Mouse (Mus musculus) heart, embryonic 10.5 days (tissue): ENCODE results near the gene Klf12. TPM values are rescaled to one million over a fixed set of nuclear protein-coding genes. Genes with fewer than 3 reads are reported as not detected.

Source experiments
- DNase-seq: peaks from one replicate; pipeline ENCODE4 v3.0.0-alpha.2; 2017; ENCODE audit warnings: low spot score
- H3K27ac ChIP-seq: fragments of 300-500 bp; sonication (generic); 2 replicates; pipeline ENCODE4 v1.5.1; 2016; ENCODE audit warnings: mild to moderate bottlenecking
- H3K27me3 ChIP-seq: fragments of 300-500 bp; sonication (generic); 2 replicates; pipeline ENCODE4 v1.6.1; 2016; ENCODE audit warnings: mild to moderate bottlenecking; ENCODE audit not compliant: poor library complexity, insufficient read depth, severe bottlenecking
- H3K36me3 ChIP-seq: fragments of 300-500 bp; sonication (generic); 2 replicates; pipeline ENCODE4 v1.6.1; 2016; ENCODE audit warnings: mild to moderate bottlenecking, moderate library complexity
- H3K4me1 ChIP-seq: fragments of 300-500 bp; sonication (generic); 2 replicates; pipeline ENCODE4 v1.6.1; 2016; ENCODE audit warnings: mild to moderate bottlenecking
- H3K4me3 ChIP-seq: fragments of 300-500 bp; sonication (generic); 2 replicates; pipeline ENCODE4 v1.5.1; 2016; ENCODE audit warnings: mild to moderate bottlenecking, moderate library complexity
- H3K9me3 ChIP-seq: fragments of 300-500 bp; sonication (generic); 2 replicates; pipeline ENCODE4 v1.6.1; 2016; ENCODE audit warnings: mild to moderate bottlenecking, moderate library complexity
- WGBS: fragments of 180-500 bp; shearing (Covaris S2); methylation state at CpG from one replicate; pipeline ENCODE4 v1.1.7; 2016; 5-methylcytosine and 5-hydroxymethylcytosine counted together
- polyA plus RNA-seq: library from polyadenylated mRNA; unstranded; fragments of >200 nt; fragmentation: Nextera tagmentation; extraction: Ambion mirVana; gene quantifications from 2 replicates; pipeline ENCODE4 v1.2.1, GENCODE M21; 2016

The Klf12 gene
- polyA plus RNA-seq, 1 experiment from 2014 or later = 8.4 TPM

DNA sequence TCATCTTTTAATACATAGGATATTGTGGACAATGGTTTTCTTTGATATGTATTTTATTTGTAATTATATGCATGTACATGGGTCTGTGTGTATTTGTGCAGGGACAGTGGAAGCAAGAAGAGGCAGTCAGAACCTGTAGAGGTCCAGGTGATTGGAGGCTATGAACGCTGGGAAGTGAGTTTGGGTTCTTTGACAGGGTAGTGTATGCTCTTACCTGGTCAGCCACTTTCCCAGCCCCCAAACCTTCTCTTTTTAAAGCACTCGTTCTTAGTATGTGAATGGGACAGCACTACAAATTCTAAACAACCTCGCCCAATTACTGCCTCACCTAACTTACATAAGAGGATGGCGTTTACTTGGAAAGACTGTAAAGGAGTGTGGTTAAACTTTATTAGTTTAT lies 231.0 kb downstream of the Klf12 start:
- 82% methylated on average over 4 of the region's 4 CpGs for WGBS
- Histone ChIP-seq H3K4me1 (no peaks in the 10 kb centered on the region), H3K4me3 (no peak overlapping the region), H3K9me3 (no peaks in the 10 kb centered on the region), H3K27me3 (no peaks in the 10 kb centered on the region), H3K27ac (no peak overlapping the region), H3K36me3 (no peaks in the 10 kb centered on the region)
- DNase-seq = no peak

- Histone ChIP-seq H3K9me3 (no peaks in the 10 kb centered on the region), H3K4me3 (no peak overlapping the region), H3K36me3 (no peaks in the 10 kb centered on the region), H3K4me1 (no peaks in the 10 kb centered on the region), H3K27me3 (no peaks in the 10 kb centered on the region), H3K27ac (no peak overlapping the region)
- no peak for DNase-seq
- WGBS = 79% methylated on average over 2 of the region's 2 CpGs
Measured at GRCm38 (mm10) chr14:100052876-100053275, 231.6 kb downstream of the Klf12 start.

DNA sequence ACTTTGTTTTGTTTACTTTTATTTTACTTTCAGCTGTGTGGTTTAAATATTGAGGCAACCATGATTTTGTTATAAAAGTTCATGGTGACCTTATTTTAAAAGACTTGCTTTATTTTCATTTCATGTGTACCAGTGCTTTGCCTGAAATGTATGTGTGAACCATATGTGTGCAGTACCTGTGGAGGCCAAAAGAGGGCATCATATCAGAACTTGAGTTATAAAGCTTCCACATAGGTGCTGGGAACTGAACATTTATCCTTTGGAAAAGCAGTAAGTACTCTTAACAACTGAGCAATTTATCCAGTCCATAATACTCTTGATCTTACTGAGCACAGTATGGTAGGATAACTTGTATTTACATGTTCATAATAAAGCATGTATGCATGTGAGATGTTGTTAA lies 239.0 kb downstream of the Klf12 start:
- Histone ChIP-seq H3K27ac (no peak overlapping the region), H3K27me3 (no peaks in the 10 kb centered on the region), H3K4me1 (no peaks in the 10 kb centered on the region), H3K9me3 (no peaks in the 10 kb centered on the region), H3K4me3 (no peak overlapping the region), H3K36me3 (no peaks in the 10 kb centered on the region; the same call in 1 of the 2 replicates)
- DNase-seq = no peak

DNA sequence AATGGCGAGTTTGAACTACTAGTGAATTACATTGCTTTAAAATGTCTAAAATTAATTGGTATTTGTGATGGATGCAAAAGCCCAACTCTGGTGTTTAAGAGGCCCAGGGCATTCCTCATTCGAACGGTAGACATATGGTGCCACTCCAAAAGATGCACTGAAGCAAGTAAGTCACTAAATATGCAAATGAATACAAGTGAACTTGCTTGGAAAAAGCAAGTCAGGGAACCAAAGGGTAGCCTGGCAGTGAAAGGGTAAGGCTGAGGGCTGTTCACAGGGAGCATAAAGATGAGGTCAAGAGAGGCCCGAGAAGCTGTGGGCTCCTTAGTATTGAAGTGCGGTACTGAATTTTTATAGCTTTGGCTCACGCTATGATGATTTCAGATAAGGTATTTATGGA lies 242.7 kb downstream of the Klf12 start:
- Histone ChIP-seq H3K36me3 (no peaks in the 10 kb centered on the region; the same call in 1 of the 2 replicates), H3K4me3 (no peak overlapping the region)
- 90% methylated on average over 6 of the region's 6 CpGs for WGBS

GRCm38 (mm10) chr14:100026671-100027070 lies 257.8 kb downstream of the Klf12 start:
- Histone ChIP-seq H3K4me3 (no peak overlapping the region), H3K36me3 (peaks cover 7% of the 10 kb centered on the region; the same call in 1 of the 2 replicates), H3K4me1 (no peaks in the 10 kb centered on the region), H3K9me3 (no peaks in the 10 kb centered on the region), H3K27me3 (no peaks in the 10 kb centered on the region), H3K27ac (no peak overlapping the region)
- 86% methylated on average over 6 of the region's 6 CpGs for WGBS
- no peak for DNase-seq

More for the DNA sequence above, 242.7 kb downstream of the Klf12 start:
- no peak for DNase-seq
- no peaks in the 10 kb centered on the region for H3K9me3 ChIP-seq
- H3K27me3 ChIP-seq = no peaks in the 10 kb centered on the region
- H3K4me1 ChIP-seq = no peaks in the 10 kb centered on the region
- no peak overlapping the region for H3K27ac ChIP-seq

GRCm38 (mm10) chr14:100017219-100017618 lies 267.3 kb downstream of the Klf12 start:
- no peaks in the 10 kb centered on the region for H3K4me1 ChIP-seq
- no peaks in the 10 kb centered on the region for H3K27me3 ChIP-seq
- H3K36me3 ChIP-seq = peaks cover 4% of the 10 kb centered on the region; the same call in 1 of the 2 replicates
- DNase-seq = no peak
- H3K9me3 ChIP-seq = no peaks in the 10 kb centered on the region
- no peak overlapping the region for H3K27ac ChIP-seq
- WGBS = 85% methylated on average over 2 of the region's 2 CpGs
- no peak overlapping the region for H3K4me3 ChIP-seq

DNA sequence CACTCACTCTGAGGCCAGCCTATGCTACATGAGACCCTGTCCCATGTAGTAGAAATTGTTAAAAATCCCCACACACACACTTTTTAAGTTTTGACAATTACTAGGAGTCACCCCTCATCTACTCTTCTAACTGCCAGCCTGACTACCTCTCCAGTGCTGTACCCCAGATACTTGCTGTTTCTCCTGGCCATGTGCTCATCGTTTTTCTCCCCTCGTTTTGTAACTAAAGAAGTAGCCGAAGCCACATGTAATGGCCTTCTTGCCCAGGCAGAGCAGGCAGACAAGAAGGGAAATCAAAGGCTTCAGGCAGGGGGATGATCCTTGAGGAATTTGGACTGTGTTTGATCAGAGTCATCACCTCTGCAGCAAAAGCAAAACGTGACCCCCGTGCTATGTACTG lies 274.0 kb downstream of the Klf12 start:
- 52% methylated on average over 5 of the region's 5 CpGs for WGBS
- H3K4me1 ChIP-seq = no peaks in the 10 kb centered on the region
- H3K36me3 ChIP-seq = no peaks in the 10 kb centered on the region

DNA sequence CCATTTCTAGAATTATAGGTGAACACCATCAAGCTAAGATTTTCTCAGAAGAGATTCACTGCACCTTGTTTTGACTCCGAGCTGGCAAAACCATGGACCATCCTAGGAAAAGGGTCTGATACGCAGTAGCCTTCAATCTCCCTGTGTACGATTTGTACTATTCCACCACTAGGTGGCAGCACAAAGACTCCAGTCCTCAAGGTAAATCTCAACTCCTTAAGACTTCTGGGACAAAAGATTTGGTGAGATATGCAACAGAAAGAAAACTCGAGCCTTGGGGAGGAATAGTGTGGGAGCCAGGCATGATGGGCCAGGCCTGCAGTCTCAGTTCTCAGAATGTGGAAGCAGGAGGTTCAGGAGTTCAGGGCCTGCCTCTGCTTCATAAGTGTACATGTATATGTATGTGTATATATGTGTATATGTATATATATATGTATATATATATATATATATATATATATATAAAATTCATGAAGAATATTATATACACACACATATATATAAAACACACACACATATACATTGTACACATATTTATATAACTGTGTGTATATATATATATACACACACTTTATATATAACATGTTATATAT lies 274.6 kb downstream of the Klf12 start:
- WGBS = 56% methylated on average over 4 of the region's 4 CpGs
- no peaks in the 10 kb centered on the region for H3K9me3 ChIP-seq
- H3K4me1 ChIP-seq = no peaks in the 10 kb centered on the region
- DNase-seq = no peak
- H3K36me3 ChIP-seq = no peaks in the 10 kb centered on the region
- H3K27me3 ChIP-seq = no peaks in the 10 kb centered on the region
- no peak overlapping the region for H3K27ac ChIP-seq
- H3K4me3 ChIP-seq = no peak overlapping the region

More for the DNA sequence above, 274.0 kb downstream of the Klf12 start:
- no peak overlapping the region for H3K27ac ChIP-seq
- no peaks in the 10 kb centered on the region for H3K27me3 ChIP-seq
- no peak overlapping the region for H3K4me3 ChIP-seq
- no peaks in the 10 kb centered on the region for H3K9me3 ChIP-seq
- DNase-seq = no peak

GRCm38 (mm10) chr14:99983510-99983909 lies 301.0 kb downstream of the Klf12 start:
- Histone ChIP-seq H3K4me3 (no peak overlapping the region), H3K4me1 (no peaks in the 10 kb centered on the region), H3K27me3 (no peaks in the 10 kb centered on the region), H3K36me3 (no peaks in the 10 kb centered on the region), H3K27ac (no peak overlapping the region), H3K9me3 (no peaks in the 10 kb centered on the region)
- no peak for DNase-seq
- WGBS = 71% methylated on average over 7 of the region's 7 CpGs

DNA sequence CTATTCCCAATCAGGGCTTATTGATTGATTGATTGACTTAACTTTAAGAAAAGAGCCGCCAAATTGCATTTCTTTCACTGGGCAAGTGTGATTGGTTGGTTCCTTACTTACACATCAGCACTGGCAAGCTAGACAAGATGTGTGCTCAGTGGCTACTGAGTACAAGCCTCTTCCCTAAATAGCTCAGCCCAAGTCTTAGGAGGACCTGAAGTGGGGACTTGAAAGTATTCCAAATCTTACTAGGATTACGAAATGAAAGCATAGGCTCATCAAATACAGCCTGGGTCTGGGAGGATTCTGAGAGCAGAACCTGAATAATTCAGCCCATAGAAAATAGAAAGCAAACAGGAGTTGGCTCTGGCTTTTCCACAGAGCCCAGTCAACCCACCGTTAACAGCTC lies 303.3 kb downstream of the Klf12 start:
- Histone ChIP-seq H3K4me3 (no peak overlapping the region), H3K4me1 (no peaks in the 10 kb centered on the region), H3K9me3 (no peaks in the 10 kb centered on the region), H3K27me3 (no peaks in the 10 kb centered on the region), H3K27ac (no peak overlapping the region), H3K36me3 (no peaks in the 10 kb centered on the region)
- 81% methylated on average over 3 of the region's 3 CpGs for WGBS
- no peak for DNase-seq

DNA sequence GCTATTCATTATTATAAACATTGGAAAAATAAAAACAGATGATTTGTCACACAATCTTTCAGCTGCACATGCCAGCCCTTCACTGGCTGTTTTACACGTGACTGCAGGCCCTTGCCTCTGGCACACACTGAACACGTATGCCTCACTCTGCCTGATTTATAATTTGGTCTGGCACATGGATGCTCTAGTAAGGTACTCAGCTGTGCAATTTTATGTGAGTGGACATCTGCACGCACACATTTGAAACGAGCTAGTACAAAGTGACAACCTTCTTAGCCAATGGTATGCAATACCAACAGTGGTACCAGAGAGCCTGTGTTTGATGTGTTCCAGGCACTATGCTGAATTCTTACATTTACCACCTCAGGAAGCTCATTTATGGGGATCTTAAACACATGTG lies 316.6 kb downstream of the Klf12 start:
- Histone ChIP-seq H3K9me3 (no peaks in the 10 kb centered on the region), H3K27me3 (no peaks in the 10 kb centered on the region), H3K36me3 (no peaks in the 10 kb centered on the region), H3K4me3 (no peak overlapping the region), H3K27ac (no peak overlapping the region), H3K4me1 (no peaks in the 10 kb centered on the region)
- DNase-seq = no peak
- WGBS = 85% methylated on average over 4 of the region's 4 CpGs

DNA sequence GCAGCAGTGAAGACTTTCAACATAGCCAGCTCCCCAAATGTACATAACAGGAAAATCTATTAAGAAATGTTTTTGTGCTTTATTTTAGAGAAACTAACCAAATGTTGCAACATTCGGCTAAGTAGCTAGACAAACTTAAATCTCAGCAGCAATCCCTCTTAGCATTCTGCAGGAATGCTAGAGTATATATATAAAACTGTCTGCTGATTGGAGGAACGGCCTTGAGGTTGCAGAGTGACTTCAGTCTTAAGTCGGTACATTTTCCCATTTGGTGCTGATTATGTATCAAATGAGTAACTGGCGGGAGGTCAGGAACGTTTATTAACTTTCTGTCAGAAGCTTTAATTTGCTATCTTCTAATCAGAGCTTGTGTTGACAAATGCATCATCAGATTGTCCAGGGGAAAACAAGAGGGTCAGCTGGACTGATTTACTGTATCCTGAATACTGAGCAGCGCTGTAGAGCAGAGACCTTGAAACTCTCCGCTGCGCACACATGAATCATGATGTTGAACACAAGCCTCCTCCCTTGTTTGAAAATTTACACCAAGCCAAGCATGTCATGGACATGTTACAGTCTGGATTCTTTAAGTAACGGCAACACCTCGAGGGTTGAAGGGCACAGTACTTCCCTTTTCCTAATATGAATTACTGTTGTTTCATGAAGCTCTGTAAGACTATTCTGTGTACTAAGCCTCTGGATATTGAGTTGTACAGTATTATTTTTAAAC lies 323.8 kb downstream of the Klf12 start:
- H3K9me3 ChIP-seq = no peaks in the 10 kb centered on the region
- no peak overlapping the region for H3K4me3 ChIP-seq
- no peak overlapping the region for H3K27ac ChIP-seq
- H3K4me1 ChIP-seq = no peaks in the 10 kb centered on the region
- H3K27me3 ChIP-seq = no peaks in the 10 kb centered on the region
- H3K36me3 ChIP-seq = no peaks in the 10 kb centered on the region
- no peak for DNase-seq
- WGBS = 85% methylated on average over 10 of the region's 10 CpGs

DNA sequence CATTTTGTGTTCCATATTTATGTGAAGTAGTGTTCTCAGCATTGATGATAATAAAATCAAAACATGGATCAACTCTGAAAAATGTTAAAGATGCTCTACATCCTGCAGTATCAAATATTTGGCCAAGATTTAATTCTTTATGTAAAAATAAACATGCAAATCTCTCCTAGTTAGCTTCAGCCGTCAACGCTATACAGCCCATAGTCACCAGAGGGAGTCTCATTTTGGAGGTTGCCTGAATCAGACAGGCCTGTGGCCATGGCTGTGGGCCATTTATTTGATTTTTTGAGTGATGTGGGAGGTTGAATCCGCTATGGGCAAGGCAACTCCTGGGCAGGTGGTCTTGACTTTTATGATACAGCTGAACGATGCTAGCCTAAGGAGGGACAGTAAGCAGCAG lies 329.3 kb downstream of the Klf12 start:
- Histone ChIP-seq H3K4me1 (no peaks in the 10 kb centered on the region), H3K36me3 (no peaks in the 10 kb centered on the region), H3K9me3 (no peaks in the 10 kb centered on the region), H3K4me3 (no peak overlapping the region), H3K27ac (no peak overlapping the region), H3K27me3 (no peaks in the 10 kb centered on the region)
- no peak for DNase-seq
- WGBS = 86% methylated on average over 4 of the region's 4 CpGs
